Mouse (Mus musculus): ENCODE measurements around the gene Hoxb1. TPM values are rescaled to one million over a fixed set of nuclear protein-coding genes. Genes with fewer than 3 reads are reported as not detected.

Gene Hoxb1
- polyA plus RNA-seq, 1 experiment from 2014 or later: not detected

DNA sequence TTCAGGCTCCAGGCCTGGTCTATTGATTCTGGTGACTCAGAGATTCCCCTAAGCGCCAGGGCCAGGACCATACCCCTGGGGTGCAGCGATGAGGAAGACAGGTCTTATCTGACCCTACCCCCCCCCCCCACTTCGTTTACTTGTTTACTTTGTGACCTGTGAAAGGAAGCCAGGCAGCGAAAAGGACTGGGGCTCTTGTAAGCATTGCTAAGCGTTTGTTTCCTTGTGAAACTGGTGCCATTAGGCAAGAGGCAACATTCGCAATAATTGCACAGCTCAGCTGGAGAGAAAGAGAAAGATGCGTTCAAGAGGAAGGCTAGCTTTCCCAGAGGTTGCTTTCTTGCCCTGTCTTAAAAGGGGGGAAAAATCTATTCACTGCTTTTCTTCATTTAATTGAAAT, 3.6 kb downstream of the Hoxb1 start:
- Histone ChIP-seq H3K27ac (ENCODE audit: low read length) (no peak overlapping the region), H3K4me1 (replicated peaks; ENCODE audit: control insufficient read depth, insufficient read depth, low read length) (peaks cover 19% of the 10 kb centered on the region), H3K27me3 (ENCODE audit: control insufficient read depth, insufficient read depth, low read depth, low read length) (peaks cover 20% of the 10 kb centered on the region), H3K4me2 (ENCODE audit: low read depth, low read length) (no peak overlapping the region), H3K36me3 (ENCODE audit: control insufficient read depth, insufficient read depth, low read length) (no peaks in the 10 kb centered on the region), H3K4me3 (ENCODE audit: low read length) (no peak overlapping the region), H3K9ac (ENCODE audit: low read length) (no peak overlapping the region), H3K9me3 (ENCODE audit: control insufficient read depth, low read length) (no peaks in the 10 kb centered on the region)
- WGBS: 51% methylated on average over 7 of the region's 7 CpGs
- no peak for ATAC-seq (ENCODE audit: low read depth)

DNA sequence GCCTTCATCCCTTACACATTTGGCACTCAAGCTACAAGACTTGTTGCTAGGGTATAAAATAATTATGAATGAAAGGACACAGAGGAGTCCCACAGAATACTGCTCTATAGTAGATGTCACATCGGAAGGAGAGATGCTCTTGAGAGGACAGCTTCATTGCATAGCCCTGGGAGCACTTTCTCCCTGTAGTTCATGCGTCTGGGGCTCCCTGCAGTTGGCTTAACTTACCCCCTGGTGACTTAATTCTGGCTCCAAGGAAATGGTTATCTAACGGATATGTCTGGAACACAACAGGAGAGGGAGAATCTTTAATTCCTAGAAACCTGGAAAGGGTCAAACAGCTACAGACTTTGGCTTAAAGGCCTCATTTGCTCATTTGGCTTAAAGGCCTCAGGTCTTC, 6.2 kb downstream of the Hoxb1 start:
- no peak overlapping the region for H3K4me2 ChIP-seq (ENCODE audit: low read depth, low read length)
- H3K4me1 ChIP-seq (replicated peaks; ENCODE audit: control insufficient read depth, insufficient read depth, low read length): peaks cover 10% of the 10 kb centered on the region
- ATAC-seq (ENCODE audit: low read depth): no peak
- WGBS: 45% methylated on average over 3 of the region's 3 CpGs
- peaks cover 5% of the 10 kb centered on the region; the same call in 1 of the 2 replicates for H3K27me3 ChIP-seq (ENCODE audit: control insufficient read depth, insufficient read depth, low read depth, low read length)
- H3K27ac ChIP-seq (ENCODE audit: low read length): no peak overlapping the region
- no peak overlapping the region for H3K9ac ChIP-seq (ENCODE audit: low read length)
- no peaks in the 10 kb centered on the region for H3K9me3 ChIP-seq (ENCODE audit: control insufficient read depth, low read length)
- no peaks in the 10 kb centered on the region for H3K36me3 ChIP-seq (ENCODE audit: control insufficient read depth, insufficient read depth, low read length)
- H3K4me3 ChIP-seq (ENCODE audit: low read length): no peak overlapping the region

DNA sequence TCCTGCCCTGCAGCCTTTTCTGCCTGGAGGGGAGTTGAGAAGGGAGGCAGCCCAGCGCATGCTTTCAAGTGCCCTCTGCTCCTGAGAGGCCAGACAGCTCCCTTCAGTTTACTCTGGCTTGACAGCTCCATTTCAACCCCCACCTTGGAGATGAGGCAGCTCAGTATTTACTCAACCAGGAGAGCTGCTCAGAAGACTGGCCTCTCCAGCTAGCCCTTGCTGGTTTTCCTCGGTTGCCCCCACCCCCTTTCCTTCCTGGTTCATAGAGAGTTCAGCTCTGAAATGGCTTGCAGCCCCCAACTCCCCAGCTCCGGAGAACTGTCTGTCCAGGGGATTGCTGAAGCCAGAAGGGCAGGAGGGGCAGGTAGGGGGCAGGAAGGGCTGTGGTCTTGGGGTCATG, 7.0 kb downstream of the Hoxb1 start:
- H3K27ac ChIP-seq (ENCODE audit: low read length): no peak overlapping the region
- no peak overlapping the region for H3K4me2 ChIP-seq (ENCODE audit: low read depth, low read length)
- no peak overlapping the region for H3K4me3 ChIP-seq (ENCODE audit: low read length)
- no peak overlapping the region for H3K9ac ChIP-seq (ENCODE audit: low read length)
- H3K36me3 ChIP-seq (ENCODE audit: control insufficient read depth, insufficient read depth, low read length): no peaks in the 10 kb centered on the region
- 7% methylated on average over 3 of the region's 3 CpGs for WGBS
- H3K9me3 ChIP-seq (ENCODE audit: control insufficient read depth, low read length): no peaks in the 10 kb centered on the region
- peak; percentile 88 for ATAC-seq (ENCODE audit: low read depth)
- no peaks in the 10 kb centered on the region for H3K27me3 ChIP-seq (ENCODE audit: control insufficient read depth, insufficient read depth, low read depth, low read length)
- H3K4me1 ChIP-seq (replicated peaks; ENCODE audit: control insufficient read depth, insufficient read depth, low read length): peaks cover 6% of the 10 kb centered on the region

DNA sequence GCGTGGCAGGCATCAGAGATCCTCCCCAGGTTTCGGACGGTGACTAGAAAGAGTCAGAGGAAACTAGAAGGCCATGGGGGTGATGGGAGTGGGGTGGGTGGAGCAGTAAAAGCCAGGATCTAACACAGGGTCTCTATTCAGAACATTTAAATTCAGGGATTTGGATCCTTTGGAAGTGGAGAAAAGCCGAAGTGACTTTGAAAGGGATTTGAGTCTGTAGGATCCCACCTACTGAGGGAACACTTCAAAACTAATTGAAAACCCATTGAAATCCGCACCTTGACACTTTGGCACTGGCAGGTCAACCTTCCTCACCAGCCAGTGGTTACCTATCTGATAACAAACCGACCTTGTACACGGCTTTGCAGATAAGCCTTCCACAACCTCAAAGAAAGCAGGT, 9.3 kb downstream of the Hoxb1 start:
- Histone ChIP-seq H3K9me3 (ENCODE audit: control insufficient read depth, low read length) (no peaks in the 10 kb centered on the region), H3K4me3 (ENCODE audit: low read length) (no peak overlapping the region), H3K9ac (ENCODE audit: low read length) (no peak overlapping the region), H3K36me3 (ENCODE audit: control insufficient read depth, insufficient read depth, low read length) (no peaks in the 10 kb centered on the region), H3K4me2 (ENCODE audit: low read depth, low read length) (no peak overlapping the region), H3K4me1 (replicated peaks; ENCODE audit: control insufficient read depth, insufficient read depth, low read length) (peaks cover 6% of the 10 kb centered on the region), H3K27ac (ENCODE audit: low read length) (no peak overlapping the region), H3K27me3 (ENCODE audit: control insufficient read depth, insufficient read depth, low read depth, low read length) (no peaks in the 10 kb centered on the region)
- 46% methylated on average over 7 of the region's 7 CpGs for WGBS
- ATAC-seq (ENCODE audit: low read depth): no peak

DNA sequence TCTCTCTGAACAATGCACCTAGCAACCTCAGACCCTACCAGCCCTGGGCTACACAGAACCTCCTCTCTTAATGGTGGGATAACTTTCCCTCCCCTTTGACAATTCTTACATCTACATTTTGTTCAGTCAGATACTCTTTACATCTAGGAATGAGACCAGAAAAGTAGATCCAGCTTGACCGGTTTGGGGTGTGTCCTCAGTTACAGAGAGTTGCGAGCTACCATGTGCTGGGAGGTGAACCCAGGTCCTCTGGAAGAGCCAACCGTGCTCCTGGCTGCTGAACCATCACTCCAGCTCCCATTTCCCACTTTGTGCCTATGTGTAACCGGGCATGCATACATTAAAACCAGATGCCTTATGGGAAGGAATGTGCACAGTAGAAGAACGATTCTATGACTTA, 17.8 kb downstream of the Hoxb1 start:
- no peak overlapping the region for H3K9ac ChIP-seq (ENCODE audit: low read length)
- H3K27ac ChIP-seq (ENCODE audit: low read length): no peak overlapping the region
- no peaks in the 10 kb centered on the region for H3K4me1 ChIP-seq (replicated peaks; ENCODE audit: control insufficient read depth, insufficient read depth, low read length)
- ATAC-seq (ENCODE audit: low read depth): no peak
- H3K4me3 ChIP-seq (ENCODE audit: low read length): no peak overlapping the region
- H3K4me2 ChIP-seq (ENCODE audit: low read depth, low read length): no peak overlapping the region
- no peaks in the 10 kb centered on the region for H3K36me3 ChIP-seq (ENCODE audit: control insufficient read depth, insufficient read depth, low read length)
- 48% methylated on average over 5 of the region's 5 CpGs for WGBS
- no peaks in the 10 kb centered on the region for H3K9me3 ChIP-seq (ENCODE audit: control insufficient read depth, low read length)
- H3K27me3 ChIP-seq (ENCODE audit: control insufficient read depth, insufficient read depth, low read depth, low read length): no peaks in the 10 kb centered on the region

DNA sequence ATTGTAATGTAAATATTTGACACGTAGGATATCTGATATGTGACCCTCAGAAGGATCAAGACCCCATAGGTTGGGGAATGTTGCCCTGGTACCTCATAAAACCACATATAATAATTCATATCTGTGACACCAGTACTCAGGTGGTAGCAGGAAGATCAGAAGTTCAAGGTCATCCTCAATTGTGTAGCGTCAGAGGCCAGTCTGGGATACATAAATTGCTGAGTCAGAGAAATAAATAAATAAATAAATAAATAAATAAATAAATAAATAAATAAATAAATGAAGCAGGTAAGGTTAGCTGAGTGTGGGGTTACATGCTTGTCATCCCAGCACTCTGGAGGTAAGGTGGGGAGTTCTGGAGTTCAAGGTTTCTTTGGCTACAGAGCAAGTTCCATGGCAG, 22.1 kb downstream of the Hoxb1 start:
- Histone ChIP-seq H3K9me3 (ENCODE audit: control insufficient read depth, low read length) (no peaks in the 10 kb centered on the region), H3K9ac (ENCODE audit: low read length) (no peak overlapping the region), H3K4me1 (replicated peaks; ENCODE audit: control insufficient read depth, insufficient read depth, low read length) (peaks cover 4% of the 10 kb centered on the region; the same call in 1 of the 2 replicates), H3K4me2 (ENCODE audit: low read depth, low read length) (no peak overlapping the region), H3K4me3 (ENCODE audit: low read length) (no peak overlapping the region), H3K27me3 (ENCODE audit: control insufficient read depth, insufficient read depth, low read depth, low read length) (no peaks in the 10 kb centered on the region), H3K27ac (ENCODE audit: low read length) (no peak overlapping the region), H3K36me3 (ENCODE audit: control insufficient read depth, insufficient read depth, low read length) (no peaks in the 10 kb centered on the region)
- WGBS: 76% methylated on average over 2 of the region's 2 CpGs
- no peak for ATAC-seq (ENCODE audit: low read depth)

DNA sequence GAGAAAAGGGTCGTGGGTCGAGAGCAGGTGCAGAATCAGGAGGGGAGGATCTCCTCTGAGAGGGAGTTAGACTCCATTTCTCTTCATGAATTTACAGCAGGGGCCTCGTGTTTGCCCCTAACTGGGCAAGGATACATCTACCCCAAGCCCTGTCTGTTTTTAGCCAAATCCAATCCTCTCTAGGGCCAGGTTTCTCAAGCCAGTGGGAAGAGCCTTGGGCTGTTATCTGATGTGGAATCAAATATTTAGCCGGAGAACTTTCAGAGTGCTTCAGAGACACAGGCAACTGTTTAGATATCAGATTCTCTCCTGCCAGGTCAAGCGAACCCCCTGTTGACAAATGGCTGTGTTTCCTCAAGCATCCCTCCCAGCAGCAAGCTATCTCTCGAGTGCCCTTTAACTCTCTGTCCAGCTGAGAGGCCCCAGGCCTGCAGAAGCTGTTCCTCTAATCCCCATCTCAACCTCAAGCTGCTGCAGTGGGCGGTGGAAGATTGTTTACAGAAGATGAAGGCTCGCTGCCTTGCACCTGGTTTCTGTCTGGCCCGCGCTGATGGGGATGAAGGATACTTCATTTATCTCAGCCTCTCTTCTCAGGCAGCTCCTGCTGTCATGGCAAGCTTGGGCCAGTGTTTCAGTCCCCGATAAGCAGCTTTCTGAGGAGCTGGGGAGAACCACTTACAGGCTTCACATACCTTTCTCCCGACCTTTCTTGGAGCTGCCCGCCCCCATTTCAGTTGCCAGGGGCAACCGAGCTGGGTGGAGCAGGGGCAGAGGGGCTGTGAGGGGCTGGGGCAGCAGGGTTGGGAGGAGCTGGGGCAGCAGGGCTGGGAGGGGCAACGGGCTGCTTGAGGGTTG, 31.4 kb downstream of the Hoxb1 start:
- peak; percentile 84 for ATAC-seq (ENCODE audit: low read depth)
- Histone ChIP-seq H3K9me3 (ENCODE audit: control insufficient read depth, low read length) (no peaks in the 10 kb centered on the region), H3K4me1 (replicated peaks; ENCODE audit: control insufficient read depth, insufficient read depth, low read length) (peaks cover 14% of the 10 kb centered on the region), H3K27ac (ENCODE audit: low read length) (no peak overlapping the region), H3K27me3 (ENCODE audit: control insufficient read depth, insufficient read depth, low read depth, low read length) (no peaks in the 10 kb centered on the region), H3K9ac (ENCODE audit: low read length) (no peak overlapping the region), H3K4me3 (ENCODE audit: low read length) (no peak overlapping the region), H3K36me3 (ENCODE audit: control insufficient read depth, insufficient read depth, low read length) (no peaks in the 10 kb centered on the region), H3K4me2 (ENCODE audit: low read depth, low read length) (no peak overlapping the region)
- WGBS: 12% methylated on average over 15 of the region's 15 CpGs

DNA sequence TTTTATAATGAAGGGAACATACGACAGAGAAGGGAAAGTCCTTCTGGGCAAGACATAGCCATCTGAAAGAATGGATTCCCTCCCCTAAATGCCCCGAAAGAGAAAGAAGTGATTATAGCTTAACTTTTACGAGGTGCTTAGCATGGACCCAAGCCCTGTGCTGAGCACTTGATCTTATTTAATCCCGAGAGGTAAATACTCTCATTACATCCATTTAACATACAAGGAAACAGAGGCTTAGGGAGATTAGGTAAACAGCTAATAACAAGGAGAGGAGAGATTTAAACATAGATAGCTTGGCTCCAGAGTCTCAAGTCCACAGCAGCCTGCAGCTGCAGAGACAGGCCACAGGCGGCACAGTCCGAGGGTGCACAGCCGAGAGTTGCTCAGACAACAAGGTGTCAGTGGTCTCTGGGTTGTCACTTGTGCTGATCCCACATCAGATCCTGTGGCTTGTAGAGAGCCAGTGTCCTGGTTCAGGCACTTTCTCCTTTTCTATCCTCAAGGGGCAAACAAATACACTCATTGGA, 32.3 kb downstream of the Hoxb1 start:
- Histone ChIP-seq H3K4me1 (replicated peaks; ENCODE audit: control insufficient read depth, insufficient read depth, low read length) (peaks cover 14% of the 10 kb centered on the region), H3K9ac (ENCODE audit: low read length) (no peak overlapping the region), H3K36me3 (ENCODE audit: control insufficient read depth, insufficient read depth, low read length) (no peaks in the 10 kb centered on the region), H3K4me3 (ENCODE audit: low read length) (no peak overlapping the region), H3K27me3 (ENCODE audit: control insufficient read depth, insufficient read depth, low read depth, low read length) (no peaks in the 10 kb centered on the region), H3K27ac (ENCODE audit: low read length) (no peak overlapping the region), H3K9me3 (ENCODE audit: control insufficient read depth, low read length) (no peaks in the 10 kb centered on the region), H3K4me2 (ENCODE audit: low read depth, low read length) (no peak overlapping the region)
- WGBS: 30% methylated on average over 7 of the region's 7 CpGs
- no peak for ATAC-seq (ENCODE audit: low read depth)

DNA sequence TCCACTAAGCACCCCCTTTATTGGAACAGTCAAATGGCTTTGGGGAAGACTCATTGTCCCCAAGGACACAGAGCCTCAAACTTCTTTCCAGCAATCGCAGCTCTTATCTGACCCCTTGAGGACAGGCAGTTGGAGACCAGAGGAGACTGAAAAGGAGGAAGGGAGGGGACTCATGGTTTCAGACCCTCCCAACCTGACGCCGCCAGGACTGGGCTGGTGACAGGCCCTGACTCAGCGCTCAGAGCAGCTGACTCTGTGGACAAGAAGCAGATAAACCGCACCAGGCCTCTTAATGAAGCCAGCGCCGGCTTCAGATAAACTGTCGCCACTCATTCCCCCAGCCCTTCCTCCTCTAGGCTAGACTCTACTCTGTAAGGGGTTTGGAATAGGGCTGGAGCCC, 34.4 kb downstream of the Hoxb1 start:
- Histone ChIP-seq H3K4me2 (ENCODE audit: low read depth, low read length) (no peak overlapping the region), H3K4me3 (ENCODE audit: low read length) (no peak overlapping the region), H3K36me3 (ENCODE audit: control insufficient read depth, insufficient read depth, low read length) (no peaks in the 10 kb centered on the region), H3K9me3 (ENCODE audit: control insufficient read depth, low read length) (no peaks in the 10 kb centered on the region), H3K4me1 (replicated peaks; ENCODE audit: control insufficient read depth, insufficient read depth, low read length) (peaks cover 19% of the 10 kb centered on the region), H3K27me3 (ENCODE audit: control insufficient read depth, insufficient read depth, low read depth, low read length) (no peaks in the 10 kb centered on the region), H3K27ac (ENCODE audit: low read length) (no peak overlapping the region), H3K9ac (ENCODE audit: low read length) (peak overlapping the region; percentile 9; the same call in 1 of the 2 replicates)
- peak; percentile 39; the same call in 1 of the 2 replicates for ATAC-seq (ENCODE audit: low read depth)
- 15% methylated on average over 8 of the region's 8 CpGs for WGBS

Data from lung, embryonic 16.5 days (tissue).